Mouse (Mus musculus) midbrain, postnatal 0 days (tissue): ENCODE measurements around the gene Hapln1. TPM values are rescaled to one million over a fixed set of nuclear protein-coding genes. Genes with fewer than 3 reads are reported as not detected.

Experiments
- ATAC-seq: fragments of 200-750 bp; cut with Nextera tagmentation; 2 replicates; pipeline ENCODE4 v1.8.0; 2017; ENCODE audit warnings: moderate number of reproducible peaks, mild to moderate bottlenecking, moderate TSS enrichment, moderate library complexity; ENCODE audit not compliant: low FRiP score
- DNase-seq: peaks from one replicate; pipeline ENCODE4 v3.0.0-alpha.2; 2015; ENCODE audit warnings: low spot score
- H3K27ac ChIP-seq: fragments of 300-500 bp; sonication (generic); 2 replicates; pipeline ENCODE4 v1.5.1; 2014; ENCODE audit warnings: low read depth, mild to moderate bottlenecking, low read length, mixed read lengths
- H3K27me3 ChIP-seq: fragments of 300-500 bp; sonication (generic); 2 replicates; pipeline ENCODE4 v1.6.1; 2014; ENCODE audit warnings: low read length, control low read depth, mixed read lengths; ENCODE audit not compliant: insufficient read depth
- H3K36me3 ChIP-seq: fragments of 300-500 bp; sonication (generic); 2 replicates; pipeline ENCODE4 v1.6.1; 2014; ENCODE audit warnings: low read length, control low read depth, mixed read lengths; ENCODE audit not compliant: insufficient read depth
- H3K4me1 ChIP-seq: fragments of 300-500 bp; sonication (generic); 2 replicates; pipeline ENCODE4 v1.6.1; 2014; ENCODE audit warnings: mild to moderate bottlenecking, control low read depth, antibody characterized with exemption, low read length, mixed read lengths; ENCODE audit not compliant: insufficient read depth
- H3K4me2 ChIP-seq: fragments of 300-500 bp; sonication (generic); 2 replicates; pipeline ENCODE4 v1.6.1; 2014; ENCODE audit warnings: low read depth, mild to moderate bottlenecking, low read length, mixed read lengths; ENCODE audit not compliant: poor library complexity, severe bottlenecking
- H3K4me3 ChIP-seq: fragments of 300-500 bp; sonication (generic); 2 replicates; pipeline ENCODE4 v1.5.1; 2014; ENCODE audit warnings: low read depth, mild to moderate bottlenecking, low read length, moderate library complexity
- H3K9ac ChIP-seq: fragments of 300-500 bp; sonication (generic); replicated peaks from 2 replicates; pipeline ENCODE4 v1.6.1; 2014; ENCODE audit warnings: mild to moderate bottlenecking, low read length, moderate library complexity, mixed read lengths; ENCODE audit not compliant: poor library complexity, severe bottlenecking
- H3K9me3 ChIP-seq: fragments of 300-500 bp; sonication (generic); 2 replicates; pipeline ENCODE4 v1.6.1; 2016; ENCODE audit warnings: low read length, control low read depth
- CTCF ChIP-seq: IDR thresholded peaks from 2 replicates; pipeline ENCODE4 v1.5.1; 2016; ENCODE audit warnings: antibody characterized with exemption, mild to moderate bottlenecking
- WGBS: fragments of 180-500 bp; shearing (Covaris S2); extraction: QIAGEN DNeasy Blood & Tissue Kit; methylation state at CpG from one replicate; pipeline ENCODE4 v1.1.7; 2014; 5-methylcytosine and 5-hydroxymethylcytosine counted together
- polyA plus RNA-seq: library from polyadenylated mRNA; unstranded; fragments of >200 nt; fragmentation: Nextera tagmentation; extraction: Ambion mirVana; gene quantifications from 2 replicates; pipeline ENCODE4 v1.2.1, GENCODE M21; 2015
- total RNA-seq: library from RNA; depleted of rRNA; stranded (reverse); fragments of >200 nt; gene quantifications from 2 replicates; pipeline ENCODE4 v1.2.3, GENCODE M21; 2014

Hapln1 gene
- total and polyA plus RNA-seq, 2 experiments from 2014 or later = 1.1 to 1.2 TPM

DNA sequence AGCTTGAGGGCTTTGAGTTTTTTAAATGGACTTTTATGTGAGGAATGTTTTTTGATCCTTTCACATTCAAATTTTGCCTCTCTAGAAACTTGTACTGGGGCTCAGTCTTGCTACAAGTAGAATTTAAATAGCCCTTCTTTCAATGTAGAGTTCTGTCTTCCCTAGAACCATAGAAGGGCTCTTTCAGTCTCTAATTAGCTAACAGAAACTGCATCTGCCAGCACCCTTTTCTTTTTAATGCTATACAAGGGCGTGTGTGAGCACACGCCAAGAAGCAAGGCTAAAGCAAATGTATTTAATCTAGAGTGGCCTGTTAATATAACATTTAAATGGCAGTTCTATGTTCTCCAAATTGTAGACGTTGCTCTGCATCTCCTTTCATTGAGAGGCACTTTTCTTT, 67.8 kb downstream of the Hapln1 start:
- Histone ChIP-seq H3K4me3 (no peak overlapping the region), H3K4me1 (no peaks in the 10 kb centered on the region), H3K9me3 (no peaks in the 10 kb centered on the region), H3K36me3 (no peaks in the 10 kb centered on the region), H3K4me2 (no peak overlapping the region), H3K27ac (no peak overlapping the region), H3K27me3 (no peaks in the 10 kb centered on the region), H3K9ac (no peak overlapping the region)
- 48% methylated on average over 3 of the region's 3 CpGs for WGBS
- ATAC-seq = no peak
- peak; percentile 19 for DNase-seq
- no peak for TF ChIP-seq CTCF

DNA sequence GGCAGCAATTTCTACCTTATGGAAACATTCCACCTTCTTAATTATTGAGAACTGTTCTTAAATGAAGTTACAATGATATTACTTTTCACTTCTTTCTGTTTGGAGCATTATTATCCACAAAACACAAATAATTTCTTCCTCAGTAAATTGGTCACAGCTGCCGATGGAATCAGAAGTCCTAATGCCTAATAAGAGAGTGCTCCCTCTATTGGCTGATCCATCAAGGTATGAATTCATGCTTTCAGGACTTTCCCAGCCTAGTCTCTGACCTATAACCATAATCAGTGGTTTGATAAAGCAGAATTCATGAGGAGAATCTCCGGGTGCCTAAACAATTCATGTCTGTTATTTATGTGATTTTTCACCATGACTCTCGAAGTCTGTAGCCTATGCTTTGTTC, 79.5 kb downstream of the Hapln1 start:
- Histone ChIP-seq H3K4me1 (no peaks in the 10 kb centered on the region), H3K27ac (no peak overlapping the region), H3K9me3 (no peaks in the 10 kb centered on the region), H3K36me3 (no peaks in the 10 kb centered on the region), H3K9ac (no peak overlapping the region), H3K27me3 (no peaks in the 10 kb centered on the region), H3K4me2 (no peak overlapping the region), H3K4me3 (no peak overlapping the region)
- WGBS = 88% methylated on average over 3 of the region's 3 CpGs
- DNase-seq = no peak
- ATAC-seq = no peak
- TF ChIP-seq CTCF = no peak

DNA sequence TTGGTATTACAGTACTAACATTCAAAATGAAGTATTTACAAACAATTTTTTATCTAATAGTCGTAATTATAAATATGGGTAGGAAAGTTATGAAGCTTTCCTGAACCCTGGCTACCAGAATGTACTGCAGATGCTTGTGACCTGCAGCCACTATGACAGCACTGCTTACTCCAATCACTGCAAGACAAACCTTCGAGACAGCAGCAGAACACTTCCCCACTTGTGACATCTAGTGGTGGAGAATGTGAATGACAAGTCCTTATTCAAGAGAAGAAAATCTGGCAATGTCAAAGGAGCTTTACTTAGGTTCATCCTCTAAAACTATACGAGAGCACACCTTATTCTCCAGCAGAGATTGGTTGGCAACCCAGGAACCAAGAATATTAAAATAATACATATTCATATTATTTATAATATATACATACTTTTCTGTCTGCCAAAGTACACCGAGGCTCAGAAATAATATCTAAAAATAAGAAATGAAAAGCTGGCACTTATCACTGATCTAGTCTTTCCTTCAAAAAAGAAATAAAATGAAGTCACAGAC, 94.6 kb downstream of the Hapln1 start:
- H3K9ac ChIP-seq = no peak overlapping the region
- WGBS = 28% methylated on average over 4 of the region's 4 CpGs
- H3K4me1 ChIP-seq = no peaks in the 10 kb centered on the region
- no peak overlapping the region for H3K27ac ChIP-seq
- ATAC-seq (0 out of 2 replicates have a peak, but pooled peaks have one; percentile 34), DNase-seq (peak; percentile 79)
- TF ChIP-seq CTCF = peak; percentile 87
- H3K9me3 ChIP-seq = no peaks in the 10 kb centered on the region
- no peak overlapping the region for H3K4me2 ChIP-seq
- H3K4me3 ChIP-seq = no peak overlapping the region
- H3K36me3 ChIP-seq = no peaks in the 10 kb centered on the region
- H3K27me3 ChIP-seq = no peaks in the 10 kb centered on the region

DNA sequence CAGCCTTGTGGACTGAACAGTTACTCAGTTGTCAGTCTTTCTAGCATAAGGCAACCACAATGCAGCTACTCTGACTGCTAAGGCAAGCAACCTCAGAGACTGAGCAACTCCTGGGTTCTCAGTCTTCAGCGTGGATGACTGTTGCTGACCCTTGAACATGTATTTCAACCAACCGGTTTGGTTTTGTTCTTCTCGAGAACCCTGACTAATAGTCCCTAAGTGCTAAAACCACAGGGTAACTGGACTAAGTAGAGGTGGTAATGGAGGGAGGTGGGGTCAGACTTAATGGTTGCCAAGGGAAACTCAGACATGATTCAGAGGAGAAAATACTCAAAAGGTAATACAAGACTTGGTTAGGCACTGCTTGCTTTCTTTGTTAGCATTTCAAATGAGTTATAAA, 97.4 kb downstream of the Hapln1 start:
- H3K27me3 ChIP-seq = no peaks in the 10 kb centered on the region
- ATAC-seq = no peak
- H3K27ac ChIP-seq = no peak overlapping the region
- H3K4me2 ChIP-seq = no peak overlapping the region
- no peaks in the 10 kb centered on the region for H3K4me1 ChIP-seq
- no peak for DNase-seq
- no peaks in the 10 kb centered on the region for H3K36me3 ChIP-seq
- no peak overlapping the region for H3K9ac ChIP-seq
- no peak overlapping the region for H3K4me3 ChIP-seq
- no peaks in the 10 kb centered on the region for H3K9me3 ChIP-seq
- WGBS = 77% methylated on average over 3 of the region's 3 CpGs
- TF ChIP-seq CTCF = no peak

DNA sequence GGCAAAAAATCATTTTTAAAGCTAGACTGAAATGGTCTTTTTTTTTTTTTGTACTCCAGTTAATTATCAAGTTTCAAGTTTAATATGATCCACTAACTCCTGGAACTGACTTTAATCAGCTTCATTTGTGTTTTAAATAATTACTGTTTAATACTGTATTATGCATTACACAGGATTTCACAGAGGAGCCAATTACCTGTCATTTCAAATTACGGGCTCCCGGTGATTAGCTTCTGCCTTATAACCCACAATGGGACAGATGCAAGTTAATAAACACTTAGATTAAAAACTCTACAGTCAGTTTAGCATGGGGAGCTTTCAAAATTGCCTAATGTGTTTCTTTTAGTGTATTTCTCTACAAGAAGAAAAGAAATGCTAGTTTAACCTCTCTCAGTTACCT, 106.0 kb downstream of the Hapln1 start:
- Histone ChIP-seq H3K27me3 (no peaks in the 10 kb centered on the region), H3K36me3 (no peaks in the 10 kb centered on the region), H3K4me3 (no peak overlapping the region), H3K9me3 (no peaks in the 10 kb centered on the region), H3K4me2 (no peak overlapping the region), H3K9ac (no peak overlapping the region), H3K27ac (no peak overlapping the region), H3K4me1 (no peaks in the 10 kb centered on the region)
- WGBS = 73% methylated on average over 2 of the region's 2 CpGs
- peak; percentile 23 for DNase-seq
- no peak for ATAC-seq
- TF ChIP-seq CTCF = no peak

DNA sequence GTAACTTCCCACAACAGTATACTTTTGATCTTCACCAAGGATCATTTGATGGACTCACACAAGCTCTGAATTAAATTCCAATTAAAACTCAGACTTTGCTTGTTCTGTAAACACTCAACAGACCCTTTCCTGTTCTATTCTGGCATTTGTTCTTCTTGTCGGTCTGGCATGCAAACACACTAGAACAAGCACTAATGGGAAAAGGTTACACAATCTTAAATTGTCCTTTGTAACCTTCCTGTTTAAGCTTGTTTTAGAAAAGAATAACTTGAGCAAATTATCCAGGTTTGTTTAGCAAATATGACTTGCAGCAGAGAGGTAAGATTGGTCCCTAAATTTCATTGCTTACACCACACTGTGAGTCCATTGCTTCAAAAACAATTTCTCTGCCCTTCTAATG, 113.2 kb downstream of the Hapln1 start:
- ATAC-seq (no peak), DNase-seq (no peak)
- Histone ChIP-seq H3K9ac (no peak overlapping the region), H3K27ac (no peak overlapping the region), H3K4me3 (no peak overlapping the region), H3K4me1 (no peaks in the 10 kb centered on the region), H3K36me3 (no peaks in the 10 kb centered on the region), H3K9me3 (no peaks in the 10 kb centered on the region), H3K27me3 (no peaks in the 10 kb centered on the region), H3K4me2 (no peak overlapping the region)
- 62% methylated on average over 1 of the region's 1 CpGs for WGBS
- TF ChIP-seq CTCF = no peak
